27 mouse cellular contexts compared by ENCODE assay signal in genomic region chr15:98914903-98915302, GRCm38 (mm10). TPM values are rescaled to one million over a fixed set of nuclear protein-coding genes. Genes with fewer than 3 reads are reported as not detected.
DNase-seq lines count a peak whose midpoint lies in the region; ATAC-seq and TF ChIP-seq lines count a peak whose summit lies in the region.
"Had no signal": no experiment of that assay in that cellular context is flagged by ENCODE, and none has a peak within 500 bp of the region (broad histone marks: within the 10 kb centered on the region; RNA-seq: fewer than 3 reads in every experiment).

No protein-coding gene starts in this region.

- ATAC-seq in forebrain, postnatal 0 days, result no peak
- no peak for ATAC-seq in forebrain, embryonic 12.5 days (ENCODE audit: low FRiP score)
- ATAC-seq in neural tube, embryonic 13.5 days (ENCODE audit: low read depth), result no peak
- ATAC-seq: intestine, embryonic 15.5 days; Patski had no signal

- H3K4me1 ChIP-seq in forebrain, postnatal 0 days (ENCODE audit: insufficient read depth), result peaks cover 15% of the 10 kb centered on the region; the same call in 1 of the 2 replicates
- H3K4me1 ChIP-seq in forebrain, embryonic 12.5 days, result peaks cover 27% of the 10 kb centered on the region
- H3K4me1 ChIP-seq in neural tube, embryonic 13.5 days (replicated peaks), result peaks cover 36% of the 10 kb centered on the region

- DNase-seq in forebrain, postnatal 0 days, result no peak
- DNase-seq in neural tube, embryonic 10.5 days (ENCODE audit: extremely low spot score, low spot score), result no peak
- DNase-seq in CD4-positive helper T cell, adult 2 months (ENCODE audit: low read depth, low spot score), result peak; percentile 37
- DNase-seq in R1 (ENCODE audit: low read depth, low spot score), result peak; percentile 75
- DNase-seq in adrenal gland, adult 18-20 months (ENCODE audit: low spot score in 2 of 2), result no peak
- DNase-seq: adrenal gland, adult 8-10 months; adrenal gland, postnatal 36 days; cerebellum, adult 2 months; cerebellum, postnatal 10 days; embryo, embryonic 11 days; gastrocnemius, postnatal 10 days; heart, adult 18-20 months had no signal

- no peak overlapping the region for H3K27ac ChIP-seq in forebrain, postnatal 0 days (ENCODE audit: low read depth, low read length)
- no peak overlapping the region for H3K27ac ChIP-seq in forebrain, embryonic 12.5 days
- H3K27ac ChIP-seq in neural tube, embryonic 13.5 days (replicated peaks), result no peak overlapping the region
- H3K27ac ChIP-seq: embryonic facial prominence, embryonic 15.5 days; forebrain, embryonic 10.5 days; hindbrain, embryonic 10.5 days; hindbrain, embryonic 14.5 days; intestine, embryonic 15.5 days had no signal

- no peaks in the 10 kb centered on the region for H3K9me3 ChIP-seq in forebrain, postnatal 0 days (ENCODE audit: low read length)
- no peaks in the 10 kb centered on the region for H3K9me3 ChIP-seq in forebrain, embryonic 12.5 days
- no peaks in the 10 kb centered on the region for H3K9me3 ChIP-seq in neural tube, embryonic 13.5 days
- H3K9me3 ChIP-seq: embryonic facial prominence, embryonic 15.5 days; forebrain, embryonic 10.5 days; hindbrain, embryonic 10.5 days; intestine, embryonic 15.5 days had no signal

- H3K27me3 ChIP-seq in forebrain, postnatal 0 days (ENCODE audit: insufficient read depth, low read length), result no peaks in the 10 kb centered on the region
- H3K27me3 ChIP-seq in forebrain, embryonic 12.5 days, result no peaks in the 10 kb centered on the region
- H3K27me3 ChIP-seq in neural tube, embryonic 13.5 days, result no peaks in the 10 kb centered on the region
- H3K27me3 ChIP-seq: CH12.LX; embryonic facial prominence, embryonic 15.5 days; intestine, embryonic 15.5 days; Patski had no signal

- no peak overlapping the region for H3K4me3 ChIP-seq in forebrain, postnatal 0 days (ENCODE audit: low read depth, low read length)
- no peak overlapping the region for H3K4me3 ChIP-seq in forebrain, embryonic 12.5 days (replicated peaks)
- H3K4me3 ChIP-seq in neural tube, embryonic 13.5 days, result no peak overlapping the region
- H3K4me3 ChIP-seq: embryonic facial prominence, embryonic 15.5 days; erythroblast, embryonic 14.5 days; forebrain, embryonic 10.5 days; hindbrain, embryonic 10.5 days; intestine, embryonic 15.5 days had no signal

- no peak for TF ChIP-seq CTCF in forebrain, postnatal 0 days (IDR thresholded peaks at IDR 0.05; ENCODE audit: low read depth)

- WGBS in forebrain, postnatal 0 days, result 94% methylated on average over 6 of the region's 6 CpGs
- WGBS in forebrain, embryonic 12.5 days, result 92% methylated on average over 6 of the region's 6 CpGs
- WGBS in neural tube, embryonic 13.5 days, result 93% methylated on average over 6 of the region's 6 CpGs

- H3K4me2 ChIP-seq in forebrain, postnatal 0 days (ENCODE audit: low read depth), result 0 out of 2 replicates have a peak overlapping the region, but pooled peaks have one; percentile 3
- H3K4me2 ChIP-seq in forebrain, embryonic 12.5 days, result no peak overlapping the region
- peak overlapping the region; percentile 79; the same call in 1 of the 2 replicates for H3K4me2 ChIP-seq in neural tube, embryonic 13.5 days
- H3K4me2 ChIP-seq: embryonic facial prominence, embryonic 15.5 days; heart, embryonic 11.5 days; intestine, embryonic 15.5 days had no signal

- no peak overlapping the region for H3K9ac ChIP-seq in forebrain, postnatal 0 days
- H3K9ac ChIP-seq in forebrain, embryonic 12.5 days, result no peak overlapping the region
- no peak overlapping the region for H3K9ac ChIP-seq in neural tube, embryonic 13.5 days
- H3K9ac ChIP-seq: embryonic facial prominence, embryonic 15.5 days; hindbrain, embryonic 14.5 days; intestine, embryonic 15.5 days had no signal

- peaks cover 34% of the 10 kb centered on the region for H3K36me3 ChIP-seq in forebrain, postnatal 0 days (ENCODE audit: insufficient read depth)
- peaks cover 50% of the 10 kb centered on the region for H3K36me3 ChIP-seq in forebrain, embryonic 12.5 days (replicated peaks)
- peaks cover 51% of the 10 kb centered on the region for H3K36me3 ChIP-seq in neural tube, embryonic 13.5 days

RNA-seq across cellular contexts. Expression of gene Lmbr1l, which starts 3.1 kb away (rescaled TPM):
- 44.1 and 59.3 TPM in 2 replicates for total RNA-seq in forebrain, postnatal 0 days (2014; rRNA removed)
- polyA plus RNA-seq in forebrain, postnatal 0 days (2015; fragmentation: Nextera tagmentation; extraction: Ambion mirVana), result 20.1 and 22.4 TPM in 2 replicates
- 30.6 and 41.5 TPM in 2 replicates for polyA plus RNA-seq in forebrain, embryonic 12.5 days (2016; fragmentation: Nextera tagmentation; extraction: Ambion mirVana)
- 34.9 and 39.0 TPM in 2 replicates for polyA plus RNA-seq in neural tube, embryonic 13.5 days (2015; fragmentation: Nextera tagmentation; extraction: Ambion mirVana)
- total RNA-seq in adrenal gland, adult 18-20 months (2021), result 10 to 100 TPM; 12.1 to 14.0 TPM

RNA-seq across cellular contexts. Expression of gene Dhh, which starts 16.6 kb away (rescaled TPM):
- total RNA-seq in forebrain, postnatal 0 days (2014; rRNA removed), result 0.15 and 0.76 TPM in 2 replicates
- 0.25 and 0.58 TPM in 2 replicates for polyA plus RNA-seq in forebrain, postnatal 0 days (2015; fragmentation: Nextera tagmentation; extraction: Ambion mirVana)
- 0.45 and 0.51 TPM in 2 replicates for polyA plus RNA-seq in forebrain, embryonic 12.5 days (2016; fragmentation: Nextera tagmentation; extraction: Ambion mirVana)
- 3.1 and 4.3 TPM in 2 replicates for polyA plus RNA-seq in neural tube, embryonic 13.5 days (2015; fragmentation: Nextera tagmentation; extraction: Ambion mirVana)
- 1 to 10 TPM in 1 of 2 experiments, under 1 TPM in 1; 0.86 to 2.1 TPM for total RNA-seq in adrenal gland, adult 18-20 months (2021)
- total RNA-seq: CH12.LX had no signal
- polyA plus RNA-seq: erythroblast, embryonic 14.5 days; Patski had no signal

RNA-seq across cellular contexts. Expression of gene Tuba1b, which starts 19.5 kb away (rescaled TPM):
- total RNA-seq in forebrain, postnatal 0 days (2014; rRNA removed), result 1,927 and 1,958 TPM in 2 replicates
- 1,265 and 1,341 TPM in 2 replicates for polyA plus RNA-seq in forebrain, postnatal 0 days (2015; fragmentation: Nextera tagmentation; extraction: Ambion mirVana)
- 1,790 and 1,867 TPM in 2 replicates for polyA plus RNA-seq in forebrain, embryonic 12.5 days (2016; fragmentation: Nextera tagmentation; extraction: Ambion mirVana)
- 1,062 and 1,121 TPM in 2 replicates for polyA plus RNA-seq in neural tube, embryonic 13.5 days (2015; fragmentation: Nextera tagmentation; extraction: Ambion mirVana)
- total RNA-seq in adrenal gland, adult 18-20 months (2021), result 100 to 1,000 TPM; 193 to 255 TPM

RNA-seq across cellular contexts. Expression of gene Rhebl1, which starts 20.6 kb away (rescaled TPM):
- total RNA-seq in forebrain, postnatal 0 days (2014; rRNA removed), result 16.5 and 20.7 TPM in 2 replicates
- 34.1 and 37.5 TPM in 2 replicates for polyA plus RNA-seq in forebrain, postnatal 0 days (2015; fragmentation: Nextera tagmentation; extraction: Ambion mirVana)
- 20.1 and 23.3 TPM in 2 replicates for polyA plus RNA-seq in forebrain, embryonic 12.5 days (2016; fragmentation: Nextera tagmentation; extraction: Ambion mirVana)
- polyA plus RNA-seq in neural tube, embryonic 13.5 days (2015; fragmentation: Nextera tagmentation; extraction: Ambion mirVana), result 27.8 and 33.3 TPM in 2 replicates
- total RNA-seq in adrenal gland, adult 18-20 months (2021), result 1 to 10 TPM; 1.2 to 2.5 TPM

RNA-seq across cellular contexts. Expression of gene Gm49450, which starts 38.4 kb away (rescaled TPM):
- 1,610 and 2,499 TPM in 2 replicates for total RNA-seq in forebrain, postnatal 0 days (2014; rRNA removed)
- polyA plus RNA-seq in forebrain, postnatal 0 days (2015; fragmentation: Nextera tagmentation; extraction: Ambion mirVana), result not detected in 2 replicates
- not detected in 2 replicates for polyA plus RNA-seq in forebrain, embryonic 12.5 days (2016; fragmentation: Nextera tagmentation; extraction: Ambion mirVana)
- not detected in 2 replicates for polyA plus RNA-seq in neural tube, embryonic 13.5 days (2015; fragmentation: Nextera tagmentation; extraction: Ambion mirVana)
- not detected for total RNA-seq in adrenal gland, adult 18-20 months (2021)
- total RNA-seq: adrenal gland, adult 8-10 months; adrenal gland, postnatal 36 days; gastrocnemius, postnatal 10 days; gastrocnemius, postnatal 4 days; heart, adult 18-20 months; heart, postnatal 25 days had no signal
- polyA plus RNA-seq: embryonic facial prominence, embryonic 11.5 days; embryonic facial prominence, embryonic 15.5 days; erythroblast, embryonic 14.5 days; forebrain, embryonic 10.5 days; heart, embryonic 11.5 days; heart, embryonic 16.5 days; hindbrain, embryonic 10.5 days; hindbrain, embryonic 14.5 days; intestine, embryonic 15.5 days; Patski had no signal

Comparison
In these comparisons a context has a peak if more than half of its experiments do, and no peak if none do; other contexts are left out.
1. DNase-seq: peak in CD4-positive helper T cell, adult 2 months (single experiment) and R1 (single experiment); none in forebrain, postnatal 0 days (single experiment), neural tube, embryonic 10.5 days (single experiment) and adrenal gland, adult 18-20 months (0 of 2).